Mouse (Mus musculus): ENCODE measurements around the gene Stxbp6.
"Not testable (repeated sequence)": the region's sequence is repeated elsewhere in the genome, so short reads cannot be mapped to it uniquely, and the experiment has no call there.

Gene Stxbp6

DNA sequence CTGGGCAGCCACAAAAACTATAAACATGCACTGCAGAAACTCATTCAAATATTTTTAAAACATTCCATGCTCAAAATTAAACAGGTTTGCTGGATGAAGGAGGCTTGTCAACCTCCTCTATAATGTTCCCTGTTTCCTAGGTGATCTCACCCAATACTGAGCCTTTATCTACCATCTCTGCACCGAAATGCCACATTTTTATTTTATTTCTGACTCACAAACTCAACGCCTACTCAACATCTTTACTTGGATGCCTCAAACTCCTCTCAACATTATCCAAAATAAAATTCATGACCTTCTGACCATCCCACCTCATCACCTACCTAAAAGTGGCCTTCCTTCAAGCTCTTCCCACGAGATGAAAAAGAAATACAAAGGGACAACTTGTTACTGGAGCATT is 18.1 kb downstream of the Stxbp6 start:
- DNase-seq (ENCODE audit: low spot score in 2 of 2) = no peak

GRCm38 (mm10) chr12:45053319-45053718 is 21.2 kb downstream of the Stxbp6 start:
- DNase-seq (ENCODE audit: low spot score in 2 of 2) = no peak

DNA sequence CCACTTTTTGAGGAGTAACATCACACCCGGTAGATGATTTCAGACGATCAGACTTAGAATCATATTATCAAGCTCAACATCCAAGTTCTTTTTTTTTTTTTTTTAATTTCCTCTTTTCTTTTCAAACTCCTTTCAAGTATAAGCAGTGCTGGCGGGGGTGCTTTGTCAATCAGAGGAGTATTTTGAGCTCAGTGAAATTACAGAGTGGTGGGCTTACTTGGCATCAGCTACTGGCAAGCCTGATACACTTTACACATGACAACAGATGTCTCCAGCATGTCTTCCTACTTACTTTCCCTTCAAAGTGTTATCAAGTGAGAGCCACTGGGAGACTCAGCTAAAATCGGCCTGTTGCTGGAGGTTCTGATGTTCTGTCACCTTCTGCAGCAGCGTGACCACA is 21.6 kb downstream of the Stxbp6 start:
- no peak for DNase-seq (ENCODE audit: low spot score in 2 of 2)

GRCm38 (mm10) chr12:45049894-45050293 is 24.6 kb downstream of the Stxbp6 start:
- DNase-seq (ENCODE audit: low spot score in 2 of 2) = no peak

DNA sequence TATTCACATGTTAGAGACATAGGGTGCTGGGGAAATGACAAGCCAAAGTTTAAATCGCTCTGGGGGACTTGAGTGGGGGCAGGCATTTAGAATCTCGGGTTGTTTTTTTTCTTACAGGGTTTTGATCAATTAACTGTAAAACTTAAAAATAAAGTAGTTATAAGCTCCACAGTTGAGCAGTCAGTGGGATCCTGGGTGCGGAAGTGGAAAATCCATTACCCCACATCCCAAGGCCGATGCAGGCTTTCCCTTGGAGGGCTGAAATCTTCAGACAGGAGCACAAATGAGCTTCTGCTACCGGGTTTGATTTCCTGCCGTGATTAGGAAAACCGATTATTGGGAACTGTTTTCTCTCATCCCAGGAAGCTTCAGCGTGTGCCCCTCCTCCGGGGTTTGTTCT is 26.8 kb downstream of the Stxbp6 start:
- DNase-seq (ENCODE audit: low spot score in 2 of 2) = not testable (repeated sequence)

DNA sequence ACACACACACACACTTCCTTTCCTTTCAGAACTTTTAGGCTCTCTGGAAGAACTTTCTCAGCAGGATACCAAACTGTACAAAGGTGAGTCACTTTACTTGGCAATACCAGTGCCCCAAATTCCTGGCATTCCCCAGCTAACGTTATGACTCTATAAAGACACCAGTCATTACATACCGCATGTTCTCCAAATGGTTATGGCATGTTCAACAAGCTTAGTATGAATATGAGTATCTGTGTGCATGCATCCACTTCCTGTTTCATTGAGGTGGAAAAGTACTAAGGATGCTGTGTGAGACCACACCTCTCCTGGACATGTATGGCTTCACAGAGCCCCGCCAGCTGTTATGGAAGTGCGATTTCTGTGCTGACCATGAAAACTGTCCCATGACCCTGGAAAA is 27.3 kb downstream of the Stxbp6 start:
- DNase-seq (ENCODE audit: low spot score in 2 of 2) = no peak

- no peak for DNase-seq (ENCODE audit: low spot score in 2 of 2)
These were observed 29.9 kb downstream of the Stxbp6 start for GRCm38 (mm10) chr12:45044581-45044980.

DNA sequence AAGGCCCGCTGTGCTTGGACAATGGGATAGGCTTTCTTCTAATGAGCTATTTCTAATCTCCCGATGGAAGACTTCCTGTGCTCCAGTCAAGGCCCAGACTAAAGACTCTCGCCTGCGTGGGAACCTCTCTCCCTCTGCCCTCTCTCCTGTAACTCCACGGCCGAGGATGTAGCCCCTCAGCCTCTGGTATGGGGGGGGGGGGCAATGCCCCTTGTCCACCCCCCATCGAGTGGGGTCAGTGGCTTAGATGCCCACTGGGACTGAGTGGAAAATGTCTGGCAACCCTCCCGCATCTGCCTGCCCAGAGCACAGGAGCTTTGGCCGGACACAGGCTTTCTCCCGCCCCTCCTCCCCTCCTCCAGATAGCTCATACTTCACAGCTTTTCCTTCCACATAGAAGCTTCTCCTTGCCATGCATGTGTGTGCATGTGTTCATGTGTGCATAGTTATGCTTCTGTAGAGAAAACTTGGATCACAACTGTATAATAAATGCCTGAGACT is 31.9 kb downstream of the Stxbp6 start:
- no peak for DNase-seq (ENCODE audit: low spot score in 2 of 2)

- no peak for DNase-seq (ENCODE audit: low spot score in 2 of 2)
These were observed 37.0 kb downstream of the Stxbp6 start for GRCm38 (mm10) chr12:45037496-45037895.

DNA sequence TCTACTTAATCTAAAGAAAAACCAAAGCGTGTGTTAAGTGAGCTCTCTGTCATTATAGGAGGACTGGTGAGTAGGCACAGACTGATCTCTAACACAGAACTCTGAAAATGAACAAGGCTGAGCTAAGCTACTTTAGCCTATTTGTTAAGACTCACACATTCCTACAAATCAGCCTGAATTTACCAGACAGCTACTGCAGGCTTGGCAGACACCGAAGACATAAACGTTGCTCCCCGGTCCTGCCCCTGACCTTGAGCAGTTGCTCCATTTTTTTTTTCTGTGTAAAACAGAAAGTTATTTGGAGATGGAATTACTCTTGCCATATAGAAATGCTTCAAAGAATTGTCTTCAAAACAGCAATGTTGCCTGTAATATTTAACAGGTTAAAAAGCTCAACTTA is 37.4 kb downstream of the Stxbp6 start:
- DNase-seq (ENCODE audit: low spot score in 2 of 2) = no peak

GRCm38 (mm10) chr12:45030681-45031080 is 43.8 kb downstream of the Stxbp6 start:
- no peak for DNase-seq (ENCODE audit: low spot score in 2 of 2)

DNA sequence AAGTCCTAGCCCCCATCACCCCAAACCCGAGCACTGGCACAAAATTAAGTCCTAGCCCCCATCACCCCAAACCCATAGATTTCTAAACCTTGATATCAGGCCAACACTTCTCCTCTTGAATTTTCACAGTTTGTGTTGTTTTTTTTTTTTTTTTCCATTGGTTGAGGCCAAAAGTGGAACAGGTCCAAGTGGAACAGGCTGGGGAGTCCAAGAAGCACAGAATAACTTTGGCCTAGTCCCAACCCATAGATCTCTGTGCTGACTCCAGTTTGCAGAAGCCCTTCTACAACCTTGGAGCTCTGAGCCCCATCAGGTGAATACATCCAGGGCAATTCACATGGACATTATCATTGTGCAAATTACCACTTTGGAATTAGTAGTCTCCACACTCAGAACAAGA is 48.2 kb downstream of the Stxbp6 start:
- DNase-seq (ENCODE audit: low spot score in 2 of 2) = no peak

- DNase-seq (ENCODE audit: low spot score in 2 of 2) = no peak
These were observed 54.5 kb downstream of the Stxbp6 start for GRCm38 (mm10) chr12:45020018-45020417.

- DNase-seq (ENCODE audit: low spot score in 2 of 2) = no peak
These were observed 55.3 kb downstream of the Stxbp6 start for GRCm38 (mm10) chr12:45019059-45019822.

- peak; percentile 68 to 91 for DNase-seq (ENCODE audit: low spot score in 2 of 2)
These were observed 61.2 kb downstream of the Stxbp6 start for GRCm38 (mm10) chr12:45013246-45013756.

DNA sequence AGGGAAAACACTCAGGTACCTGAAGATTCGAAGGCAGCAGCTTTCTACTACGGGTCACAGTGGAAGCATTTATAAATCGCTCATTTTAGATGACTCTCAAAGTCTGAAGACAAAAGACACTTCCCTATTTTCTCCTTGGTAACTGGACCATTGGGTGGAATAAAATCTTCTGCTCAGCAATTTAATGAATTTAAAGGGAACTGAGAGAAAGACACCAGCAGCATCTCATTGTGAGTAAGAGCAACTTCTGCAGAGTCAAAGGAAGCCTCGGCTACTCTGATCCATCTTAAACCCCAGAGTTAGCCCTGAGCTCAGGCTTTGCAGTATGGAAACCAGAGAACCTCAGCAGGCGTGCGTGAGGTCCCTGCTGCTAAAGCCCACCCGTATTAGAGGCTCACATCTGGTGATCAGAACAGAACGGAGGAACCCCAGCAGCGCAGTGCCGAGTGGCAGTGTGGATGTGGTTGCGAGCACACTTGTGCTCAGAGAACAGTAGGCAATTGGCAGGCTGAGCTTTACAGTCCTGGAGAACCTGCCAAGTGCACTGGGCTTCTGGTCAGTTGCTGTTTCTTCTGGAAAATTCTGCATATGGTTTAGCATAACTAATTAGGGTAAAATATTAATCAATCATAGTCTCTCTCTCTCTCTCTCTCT is 62.9 kb downstream of the Stxbp6 start:
- DNase-seq (ENCODE audit: low spot score in 2 of 2) = no peak

DNA sequence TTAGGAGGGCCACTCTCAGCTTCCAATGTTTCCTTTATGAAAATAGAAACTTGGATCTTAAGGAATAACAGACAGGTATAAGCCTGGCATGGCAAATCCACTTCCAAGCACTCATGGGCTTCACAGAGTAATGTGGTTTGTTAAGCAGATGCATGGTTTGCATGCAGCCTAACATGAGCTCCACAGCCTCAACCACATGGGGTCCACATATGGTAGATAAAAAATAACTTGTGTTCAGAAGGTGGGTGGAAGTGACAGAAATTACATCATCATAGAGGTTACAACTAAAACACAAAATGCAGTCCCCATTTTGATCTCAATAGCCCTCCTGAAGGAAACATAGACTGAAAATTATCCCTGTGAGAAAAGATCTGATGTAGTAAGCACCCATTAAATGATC is 63.5 kb downstream of the Stxbp6 start:
- DNase-seq (ENCODE audit: low spot score in 2 of 2) = peak in 1 of 2 experiments; percentile 25

DNA sequence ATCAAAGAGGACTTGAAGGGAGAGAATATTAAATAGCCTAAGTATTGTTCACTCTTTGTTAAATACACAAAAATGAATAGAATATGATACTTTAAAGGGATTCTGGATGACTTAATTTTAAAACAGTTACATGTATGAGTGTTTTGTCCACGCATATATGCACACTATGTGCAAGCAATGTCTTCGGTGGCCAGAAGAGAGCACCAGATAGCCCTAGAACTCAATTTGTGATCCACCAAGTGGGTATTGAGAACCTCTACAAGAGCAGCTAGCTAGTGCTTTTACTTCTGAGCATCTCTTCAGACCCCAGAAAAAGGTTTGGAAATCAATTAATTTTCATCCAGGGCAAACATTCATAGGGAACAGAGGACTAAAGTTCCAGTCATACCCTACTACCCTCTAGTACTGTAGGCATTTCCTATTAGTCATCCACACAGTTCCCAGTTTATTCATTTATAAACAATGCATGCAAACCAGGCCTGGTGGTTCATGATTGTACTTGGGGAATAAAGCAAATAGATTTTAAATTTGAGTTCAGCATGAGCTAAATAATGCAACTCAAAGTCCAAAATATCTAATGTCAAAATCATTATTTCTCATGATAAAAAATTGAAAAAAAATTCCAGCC is 64.4 kb downstream of the Stxbp6 start:
- no peak for DNase-seq (ENCODE audit: low spot score in 2 of 2)

DNA sequence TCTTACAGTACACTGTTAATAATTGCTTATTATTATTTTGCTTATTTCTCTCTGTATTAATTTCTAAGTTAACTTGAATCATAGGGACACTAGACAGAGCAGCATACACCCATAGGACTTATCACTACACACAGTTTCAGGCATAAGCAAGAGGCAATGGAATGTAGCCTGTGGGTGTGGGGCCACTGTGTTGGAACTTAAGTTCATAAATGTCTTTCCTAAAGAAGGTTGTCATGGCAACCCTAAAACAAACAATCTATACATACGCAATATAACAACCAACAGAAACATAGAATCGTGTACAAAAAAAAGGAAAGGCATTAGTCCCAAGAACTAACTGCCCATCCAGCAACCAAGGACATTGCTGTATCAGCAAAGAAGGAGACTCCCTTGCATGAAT is 67.9 kb downstream of the Stxbp6 start:
- no peak for DNase-seq (ENCODE audit: low spot score in 2 of 2)

DNA sequence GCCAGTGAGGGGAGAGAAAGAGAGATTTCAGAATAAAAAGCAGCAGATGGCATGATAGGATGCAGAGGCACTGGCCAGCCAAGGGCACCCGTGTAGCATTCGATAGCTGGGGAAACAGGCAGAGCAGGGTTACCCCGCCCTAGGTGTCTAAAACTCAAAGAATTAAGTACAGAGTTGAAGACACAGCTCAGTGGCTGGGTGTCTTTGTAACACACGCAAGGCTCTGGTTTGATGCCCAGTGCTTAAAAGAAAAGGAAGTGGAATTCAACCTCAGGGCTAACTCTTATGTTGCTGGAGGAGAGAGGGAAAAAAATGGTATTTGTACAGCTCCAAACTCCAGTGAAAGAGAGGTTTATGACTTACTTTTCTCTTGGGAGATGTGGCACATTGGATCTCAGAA is 68.5 kb downstream of the Stxbp6 start:
- no peak for DNase-seq (ENCODE audit: low spot score in 2 of 2)

DNA sequence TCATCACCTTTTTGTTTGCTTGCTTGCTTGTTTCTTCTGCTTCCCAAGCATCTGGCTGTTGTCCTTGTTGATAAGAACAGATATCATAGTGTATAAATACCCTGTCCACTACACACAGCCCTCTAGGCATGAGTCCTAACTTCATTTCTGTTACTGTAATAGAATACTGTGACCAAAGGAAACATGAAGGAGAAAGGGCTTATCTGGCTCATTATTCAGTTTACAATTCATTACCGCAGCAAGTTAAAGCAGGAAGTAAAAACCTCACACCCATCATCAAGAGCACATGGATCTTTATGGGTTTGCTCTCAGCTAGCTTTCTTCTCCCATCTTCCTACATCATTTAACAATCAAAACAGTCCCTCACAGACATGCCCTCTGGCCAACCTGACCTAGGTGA is 72.5 kb downstream of the Stxbp6 start:
- DNase-seq (ENCODE audit: low spot score in 2 of 2) = no peak

GRCm38 (mm10) chr12:44997422-44997821 is 77.1 kb downstream of the Stxbp6 start:
- no peak for DNase-seq (ENCODE audit: low spot score in 2 of 2)

DNA sequence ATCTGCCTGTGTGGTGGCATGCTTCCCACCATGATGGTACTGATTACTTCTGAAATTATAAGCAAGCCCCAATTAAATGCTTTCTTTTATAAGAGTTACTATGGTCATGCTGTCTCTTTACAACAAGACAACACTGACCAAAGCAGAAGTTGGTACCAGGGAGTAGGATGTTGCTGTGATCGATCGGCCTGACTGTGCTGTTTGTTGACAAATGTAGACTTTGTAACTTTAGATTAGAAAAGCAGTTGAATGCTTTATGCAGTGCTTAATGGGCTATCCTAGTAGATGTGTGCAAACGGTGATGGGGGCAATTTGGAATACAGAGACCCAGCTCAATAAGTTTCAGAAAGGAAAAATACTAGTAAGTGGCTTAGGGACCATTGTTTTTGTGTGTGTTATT is 77.6 kb downstream of the Stxbp6 start:
- no peak for DNase-seq (ENCODE audit: low spot score in 2 of 2)
